Mouse (Mus musculus) lung, postnatal 0 days (tissue): ENCODE data around the gene Krtap5-3. TPM values are rescaled to one million over a fixed set of nuclear protein-coding genes. Genes with fewer than 3 reads are reported as not detected.
"Not testable (repeated sequence)": the region's sequence is repeated elsewhere in the genome, so short reads cannot be mapped to it uniquely, and the experiment has no call there.

Source experiments
- ATAC-seq: fragments of 200-750 bp; cut with Nextera tagmentation; 2 replicates; pipeline ENCODE4 v1.8.0; 2017; ENCODE audit warnings: moderate library complexity
- DNase-seq: peaks from one replicate; pipeline ENCODE4 v3.0.0-alpha.2; 2016; ENCODE audit warnings: low spot score
- H3K27ac ChIP-seq: fragments of 300-500 bp; sonication (generic); 2 replicates; pipeline ENCODE4 v1.5.1; 2014; ENCODE audit warnings: antibody characterized with exemption, mild to moderate bottlenecking, low read length, mixed read lengths
- H3K27me3 ChIP-seq: fragments of 300-500 bp; sonication (generic); replicated peaks from 2 replicates; pipeline ENCODE4 v1.6.1; 2014; ENCODE audit warnings: low read length, mixed read lengths; ENCODE audit not compliant: insufficient read depth
- H3K36me3 ChIP-seq: fragments of 300-500 bp; sonication (generic); 2 replicates; pipeline ENCODE4 v1.6.1; 2014; ENCODE audit warnings: low read length, mixed read lengths; ENCODE audit not compliant: insufficient read depth
- H3K4me1 ChIP-seq: fragments of 300-500 bp; sonication (generic); 2 replicates; pipeline ENCODE4 v1.6.1; 2014; ENCODE audit warnings: antibody characterized with exemption, low read depth, low read length, mixed read lengths; ENCODE audit not compliant: insufficient read depth
- H3K4me2 ChIP-seq: fragments of 300-500 bp; sonication (generic); replicated peaks from 2 replicates; pipeline ENCODE4 v1.6.1; 2014; ENCODE audit warnings: low read depth, mild to moderate bottlenecking, low read length, moderate library complexity, mixed read lengths
- H3K4me3 ChIP-seq: fragments of 300-500 bp; sonication (generic); 2 replicates; pipeline ENCODE4 v1.5.1; 2014; ENCODE audit warnings: low read depth, low read length
- H3K9ac ChIP-seq: fragments of 300-500 bp; sonication (generic); replicated peaks from 2 replicates; pipeline ENCODE4 v1.6.1; 2014; ENCODE audit warnings: low read depth, mild to moderate bottlenecking
- H3K9me3 ChIP-seq: fragments of 300-500 bp; sonication (generic); 2 replicates; pipeline ENCODE4 v1.6.1; 2016; ENCODE audit warnings: low read length, mixed read lengths
- CTCF ChIP-seq: IDR thresholded peaks from 2 replicates; pipeline ENCODE4 v1.5.1; 2016; ENCODE audit warnings: antibody characterized with exemption, mild to moderate bottlenecking
- EP300 ChIP-seq: IDR thresholded peaks from 2 replicates; pipeline ENCODE4 v1.6.1; 2016; ENCODE audit warnings: antibody characterized with exemption, mild to moderate bottlenecking, control low read depth
- WGBS: fragments of 180-500 bp; shearing (Covaris S2); extraction: QIAGEN DNeasy Blood & Tissue Kit; methylation state at CpG from one replicate; pipeline ENCODE4 v1.1.7; 2014; 5-methylcytosine and 5-hydroxymethylcytosine counted together
- polyA plus RNA-seq: library from polyadenylated mRNA; unstranded; fragments of >200 nt; fragmentation: Nextera tagmentation; extraction: Ambion mirVana; gene quantifications from 2 replicates; pipeline ENCODE4 v1.2.1, GENCODE M21; 2015

Gene Krtap5-3
- not detected in 2 replicates for polyA plus RNA-seq

DNA sequence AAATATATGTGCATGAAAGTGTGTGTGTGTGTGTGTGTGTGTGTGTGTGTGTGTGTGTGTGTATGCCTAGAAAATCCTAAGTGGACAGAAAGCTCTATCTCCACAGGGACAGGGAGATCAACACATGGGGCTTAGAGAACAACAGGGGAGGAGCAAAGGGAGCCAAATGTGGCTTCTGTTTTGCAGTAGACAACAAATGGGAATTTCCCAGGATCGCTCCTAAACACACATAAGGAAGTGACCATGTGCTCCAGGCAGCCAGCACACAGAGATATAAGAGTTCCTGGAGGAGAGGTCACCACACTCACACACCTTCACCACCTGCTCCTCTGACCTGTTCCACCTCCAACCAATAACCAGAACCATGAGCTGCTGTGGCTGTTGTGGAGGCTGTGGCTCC is at the start of gene Krtap5-3:
Gene Krtap5-3, plus strand, starts transcription at position 301 of the 400 bp plus-strand sequence.
- Histone ChIP-seq H3K9me3 (no peaks in the 10 kb centered on the region), H3K27ac (no peak within 1 kb of the TSS), H3K4me3 (no peak within 1 kb of the TSS), H3K4me2 (no peak within 1 kb of the TSS), H3K36me3 (no peaks in the 10 kb centered on the region), H3K27me3 (no peaks in the 10 kb centered on the region), H3K9ac (no peak within 1 kb of the TSS), H3K4me1 (no peaks in the 10 kb centered on the region)
- 44% methylated on average over 1 of the region's 1 CpGs for WGBS
- no peak for DNase-seq
- TF ChIP-seq EP300 (no peak), CTCF (no peak)
- ATAC-seq = no peak

DNA sequence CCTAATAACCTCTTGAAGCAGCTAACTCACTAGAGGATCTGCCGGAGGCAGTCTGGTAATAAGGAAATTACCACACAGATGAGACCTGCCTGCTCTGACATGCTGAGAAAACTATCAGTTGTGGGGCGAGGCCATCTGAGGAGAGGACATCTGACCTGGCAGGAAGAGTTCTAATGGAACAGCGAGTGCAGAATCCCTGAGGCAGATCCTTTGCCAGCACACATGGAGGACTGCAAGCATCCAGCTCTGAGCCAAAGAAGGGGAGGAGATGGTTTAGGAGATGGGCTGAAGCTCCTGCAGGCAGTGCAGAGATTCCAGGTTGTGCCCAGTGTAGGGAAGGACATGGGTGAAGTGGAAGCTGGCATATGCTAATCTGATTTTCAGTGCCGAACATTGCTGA is 49.0 kb upstream of the Krtap5-3 start:
- Histone ChIP-seq H3K4me1 (no peaks in the 10 kb centered on the region), H3K36me3 (no peaks in the 10 kb centered on the region), H3K27ac (no peak overlapping the region), H3K4me2 (no peak overlapping the region), H3K9me3 (no peaks in the 10 kb centered on the region), H3K27me3 (no peaks in the 10 kb centered on the region), H3K4me3 (no peak overlapping the region), H3K9ac (no peak overlapping the region)
- no peak for TF ChIP-seq EP300
- ATAC-seq (no peak), DNase-seq (no peak)
- WGBS = 80% methylated on average over 4 of the region's 4 CpGs

DNA sequence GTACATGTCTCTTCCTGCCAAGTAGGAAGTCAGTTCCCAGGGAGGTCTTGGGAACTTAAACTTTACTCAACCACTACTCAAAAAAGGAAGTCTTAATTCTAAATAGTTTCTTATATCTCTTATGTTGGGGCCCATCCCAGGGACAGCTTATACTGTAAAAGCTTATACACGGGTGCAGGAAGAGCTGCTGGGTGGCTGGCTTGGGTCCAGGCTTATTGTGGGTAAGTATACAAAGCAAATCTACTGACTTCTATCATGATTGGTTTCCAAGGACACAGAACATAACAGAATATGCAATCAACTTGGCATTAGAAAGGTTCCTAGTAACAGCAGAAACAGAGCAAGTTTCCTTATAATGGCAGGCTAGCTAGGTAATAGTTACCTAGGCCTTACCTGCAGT is 45.9 kb upstream of the Krtap5-3 start:
- Histone ChIP-seq H3K27me3 (no peaks in the 10 kb centered on the region), H3K36me3 (no peaks in the 10 kb centered on the region), H3K4me3 (no peak overlapping the region), H3K27ac (no peak overlapping the region), H3K4me1 (no peaks in the 10 kb centered on the region), H3K9me3 (no peaks in the 10 kb centered on the region), H3K4me2 (no peak overlapping the region), H3K9ac (no peak overlapping the region)
- TF ChIP-seq EP300 (no peak), CTCF (no peak)
- DNase-seq = no peak
- no peak for ATAC-seq
- 28% methylated on average over 1 of the region's 1 CpGs for WGBS

DNA sequence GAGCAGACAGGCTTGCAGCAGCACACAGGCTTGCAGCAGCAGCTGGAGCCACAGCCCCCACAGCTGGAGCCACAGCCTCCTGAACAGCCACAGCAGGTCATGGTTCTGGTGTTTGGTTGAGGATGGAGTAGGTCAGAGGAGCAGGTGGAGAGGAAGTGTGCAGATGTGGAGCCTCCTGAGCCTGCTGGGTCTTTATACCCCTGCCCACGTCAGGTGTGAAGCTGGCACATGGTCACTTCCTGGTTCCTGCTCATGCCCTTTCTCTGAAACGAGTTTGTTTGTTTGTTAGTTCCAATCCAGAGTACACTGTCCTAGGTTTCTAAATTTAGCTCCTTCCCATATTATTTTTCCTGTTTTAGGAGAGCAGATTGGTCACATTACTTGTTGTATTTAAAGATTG is 44.2 kb upstream of the Krtap5-3 start, which contains the start of gene Gm29735:
Gene Gm29735, minus strand, starts transcription at position 101 of the 400 bp plus-strand sequence.
- H3K4me2 ChIP-seq, DNase-seq, H3K4me1 ChIP-seq, H3K9me3 ChIP-seq, H3K36me3 ChIP-seq, H3K4me3 ChIP-seq, H3K9ac ChIP-seq, H3K27ac ChIP-seq, ATAC-seq, H3K27me3 ChIP-seq: not testable (repeated sequence)
- WGBS = 27% methylated on average over 2 of the region's 2 CpGs

DNA sequence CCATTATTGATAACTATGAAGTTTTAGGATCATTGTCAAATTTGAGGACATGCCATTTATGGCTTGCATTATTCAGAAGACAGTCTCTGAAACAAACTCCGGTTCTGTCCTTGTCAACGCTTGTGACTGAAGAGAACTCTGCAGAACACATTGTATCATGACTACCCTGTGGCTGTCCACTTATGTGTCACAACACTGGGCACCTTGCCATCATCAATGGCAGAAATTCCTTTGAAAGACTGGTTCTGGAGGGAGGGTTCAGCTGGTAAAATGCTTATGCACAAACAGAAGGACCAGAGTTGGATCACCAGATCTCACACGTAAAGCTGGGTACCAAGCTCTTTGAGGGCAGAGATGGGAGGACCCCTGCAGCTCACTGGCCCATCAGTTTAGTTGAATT is 41.8 kb upstream of the Krtap5-3 start:
- DNase-seq (no peak), ATAC-seq (no peak)
- no peaks in the 10 kb centered on the region for H3K36me3 ChIP-seq
- no peak overlapping the region for H3K4me3 ChIP-seq
- H3K9me3 ChIP-seq = no peaks in the 10 kb centered on the region
- no peak overlapping the region for H3K27ac ChIP-seq
- H3K27me3 ChIP-seq = no peaks in the 10 kb centered on the region
- H3K4me2 ChIP-seq = no peak overlapping the region
- TF ChIP-seq CTCF (no peak), EP300 (no peak)
- H3K4me1 ChIP-seq = no peaks in the 10 kb centered on the region
- WGBS = 94% methylated on average over 3 of the region's 3 CpGs
- H3K9ac ChIP-seq = no peak overlapping the region

DNA sequence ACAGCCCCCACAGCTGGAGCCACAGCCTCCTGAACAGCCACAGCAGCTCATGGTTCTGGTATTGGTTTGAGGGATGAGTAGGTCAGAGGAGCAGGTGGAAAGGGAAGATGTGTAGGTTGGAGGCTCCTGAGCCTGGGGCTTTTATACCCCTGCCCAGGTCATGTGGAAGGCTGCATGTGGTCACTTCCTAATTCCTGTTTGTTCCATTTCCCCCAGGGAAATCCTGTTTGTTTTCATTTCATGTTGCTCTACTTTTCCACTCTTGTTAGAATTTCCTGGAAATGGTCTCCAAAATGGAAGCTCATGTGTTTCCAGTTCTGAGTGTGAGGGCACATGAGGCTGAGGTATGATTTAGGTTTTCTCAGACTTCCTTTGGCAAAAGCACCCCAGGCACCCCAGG is 35.5 kb upstream of the Krtap5-3 start, which contains the start of gene Gm4553:
Gene Gm4553, minus strand, starts transcription at position 101 of the 400 bp plus-strand sequence.
- not testable (repeated sequence) for H3K27ac ChIP-seq, H3K9ac ChIP-seq, H3K27me3 ChIP-seq, H3K36me3 ChIP-seq, H3K4me3 ChIP-seq, H3K4me2 ChIP-seq, H3K9me3 ChIP-seq, ATAC-seq, H3K4me1 ChIP-seq, DNase-seq

DNA sequence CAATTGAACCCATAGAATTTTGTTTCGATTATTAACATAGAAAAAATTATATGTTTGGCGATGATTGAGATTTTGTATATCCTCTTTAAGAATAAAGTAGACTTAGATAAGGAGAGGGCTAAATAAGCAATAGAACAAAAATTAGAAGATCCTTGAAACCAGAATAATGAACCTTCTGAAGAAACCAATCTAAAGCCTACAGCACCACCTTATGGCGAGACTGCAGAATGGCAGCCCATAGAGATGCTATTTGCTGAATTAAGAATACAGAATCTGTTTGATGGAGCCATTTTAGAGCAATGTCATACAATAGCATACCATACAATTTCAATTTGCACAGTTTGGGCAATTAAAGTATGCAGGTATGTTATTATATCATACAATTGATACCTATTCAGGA is 31.3 kb upstream of the Krtap5-3 start:
- no peak overlapping the region for H3K4me3 ChIP-seq
- 46% methylated on average over 3 of the region's 3 CpGs for WGBS
- no peak overlapping the region for H3K9ac ChIP-seq
- TF ChIP-seq EP300 (no peak), CTCF (peak; percentile 71)
- H3K36me3 ChIP-seq = no peaks in the 10 kb centered on the region
- H3K4me1 ChIP-seq = no peaks in the 10 kb centered on the region
- H3K9me3 ChIP-seq = no peaks in the 10 kb centered on the region
- H3K27ac ChIP-seq = no peak overlapping the region
- no peak overlapping the region for H3K4me2 ChIP-seq
- no peak for ATAC-seq
- DNase-seq = peak; percentile 12
- H3K27me3 ChIP-seq = no peaks in the 10 kb centered on the region

DNA sequence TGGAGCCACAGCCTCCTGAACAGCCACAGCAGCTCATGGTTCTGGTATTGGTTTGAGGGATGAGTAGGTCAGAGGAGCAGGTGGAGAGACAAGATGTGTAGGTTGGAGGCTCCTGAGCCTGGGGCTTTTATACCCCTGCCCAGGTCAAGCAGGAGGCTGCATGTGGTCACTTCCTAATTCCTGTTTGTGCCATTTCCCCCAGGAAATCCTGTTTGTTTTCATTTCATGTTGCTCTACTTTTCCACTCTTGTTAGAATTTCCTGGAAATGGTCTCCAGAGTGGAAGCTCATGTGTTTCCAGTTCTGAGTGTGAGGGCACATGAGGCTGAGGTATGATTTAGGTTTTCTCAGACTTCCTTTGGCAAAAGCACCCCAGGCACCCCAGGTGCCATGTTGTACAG is 25.3 kb upstream of the Krtap5-3 start, which contains the start of gene Krtap5-2:
Gene Krtap5-2, minus strand, starts transcription at position 101 of the 400 bp plus-strand sequence.
- not testable (repeated sequence) for H3K4me3 ChIP-seq, H3K4me2 ChIP-seq, ATAC-seq, H3K27ac ChIP-seq, H3K9ac ChIP-seq, H3K36me3 ChIP-seq, H3K4me1 ChIP-seq, H3K27me3 ChIP-seq, H3K9me3 ChIP-seq, DNase-seq
